Mouse (Mus musculus) C2C12 (cell line): ENCODE data around the gene Scgn. TPM values are rescaled to one million over a fixed set of nuclear protein-coding genes. Genes with fewer than 3 reads are reported as not detected.
A peak's percentile ranks its signal among the peaks of the same experiment; 100 is the strongest.

Experiments used
- H3K27me3 ChIP-seq: one replicate; pipeline ENCODE4 v1.6.1; 2011; ENCODE audit not compliant: control insufficient read depth, insufficient read depth, insufficient read length
- H3K36me3 ChIP-seq: one replicate; pipeline ENCODE4 v1.6.1; 2011; ENCODE audit not compliant: control insufficient read depth, insufficient read depth
- H3K4me3 ChIP-seq: one replicate; pipeline ENCODE4 v1.5.1; 2011; ENCODE audit warnings: mild to moderate bottlenecking, control low read depth; ENCODE audit not compliant: poor library complexity, insufficient read depth, severe bottlenecking
- H3K79me2 ChIP-seq: one replicate; pipeline ENCODE4 v1.6.1; 2011; ENCODE audit not compliant: control insufficient read depth, insufficient read depth
- H3K79me3 ChIP-seq: one replicate; pipeline ENCODE4 v1.6.1; 2011; ENCODE audit warnings: low read depth, control low read depth
- H3ac ChIP-seq: one replicate; pipeline ENCODE3; 2011; ENCODE audit warnings: low read depth; ENCODE audit not compliant: control insufficient read depth, insufficient read length
- CEBPB ChIP-seq: IDR thresholded peaks from one replicate; pipeline ENCODE4 v1.6.1; 2011; ENCODE audit warnings: low read depth, mild to moderate bottlenecking, control low read depth, moderate library complexity
- CTCF ChIP-seq: IDR thresholded peaks from one replicate; pipeline ENCODE4 v1.5.1; 2011; ENCODE audit not compliant: control insufficient read depth, insufficient read depth, insufficient read length
- FOSL1 ChIP-seq: IDR thresholded peaks from one replicate; pipeline ENCODE4 v1.8.0; 2011; ENCODE audit warnings: mild to moderate bottlenecking, low read length; ENCODE audit not compliant: poor library complexity, insufficient read depth, severe bottlenecking
- MAX ChIP-seq: IDR thresholded peaks from one replicate; pipeline ENCODE4 v1.6.1; 2011; ENCODE audit warnings: mild to moderate bottlenecking, control low read depth
- MYOD1 ChIP-seq: IDR thresholded peaks from one replicate; pipeline ENCODE4 v1.6.1; 2011; ENCODE audit warnings: low read depth; ENCODE audit not compliant: control insufficient read depth, insufficient read length
- MYOG ChIP-seq: IDR thresholded peaks from one replicate; pipeline ENCODE4 v1.6.1; 2011; ENCODE audit not compliant: control insufficient read depth, insufficient read length; ENCODE audit errors: extremely low read depth
- USF1 ChIP-seq: IDR thresholded peaks from one replicate; pipeline ENCODE4 v1.6.1; 2011; ENCODE audit warnings: low read depth, mild to moderate bottlenecking, control low read depth, moderate library complexity
- long read RNA-seq, 2 experiments: library from polyadenylated mRNA; unstranded; transcript quantifications; one replicate each; pipeline ENCODE4 v2.0.0; 2019 to 2020
- polyA plus RNA-seq: library from polyadenylated mRNA; unstranded; fragments of >200 nt; fragmentation: generic; extraction: Trizol; gene quantifications from one replicate; pipeline ENCODE4 v1.2.1, GENCODE M21; 2012; ENCODE audit warnings: missing spikeins

Gene Scgn
- polyA plus RNA-seq: not detected
- long read RNA-seq, experiment 1: 0 reads
- long read RNA-seq, experiment 2: 0 reads

GRCm38 (mm10) chr13:23990928-23991327 is at the start of gene Scgn:
Gene Scgn (minus strand): TSS chr13:23991214.
- Histone ChIP-seq H3K27me3 (peaks cover 12% of the 10 kb centered on the region), H3ac (no peak within 1 kb of the TSS), H3K4me3 (no peak within 1 kb of the TSS), H3K79me2 (no peaks in the 10 kb centered on the region), H3K79me3 (no peaks in the 10 kb centered on the region), H3K36me3 (no peaks in the 10 kb centered on the region)
- TF ChIP-seq USF1: no peak
- TF ChIP-seq CTCF: no peak
- no peak for TF ChIP-seq MYOG
- no peak for TF ChIP-seq FOSL1
- TF ChIP-seq MYOD1: no peak
- no peak for TF ChIP-seq MAX
- no peak for TF ChIP-seq CEBPB

GRCm38 (mm10) chr13:24040221-24040620 is 49.2 kb upstream of the Scgn start:
- H3K36me3 ChIP-seq: no peaks in the 10 kb centered on the region
- H3K4me3 ChIP-seq: no peak overlapping the region
- TF ChIP-seq MAX: no peak
- TF ChIP-seq USF1: no peak
- no peak for TF ChIP-seq MYOG
- TF ChIP-seq CEBPB: no peak
- no peak for TF ChIP-seq CTCF
- TF ChIP-seq FOSL1: no peak
- no peak for TF ChIP-seq MYOD1
- H3ac ChIP-seq: no peak overlapping the region
- no peaks in the 10 kb centered on the region for H3K27me3 ChIP-seq
- H3K79me2 ChIP-seq: no peaks in the 10 kb centered on the region
- H3K79me3 ChIP-seq: no peaks in the 10 kb centered on the region

- Histone ChIP-seq H3K36me3 (no peaks in the 10 kb centered on the region), H3K79me2 (no peaks in the 10 kb centered on the region), H3ac (no peak overlapping the region), H3K4me3 (no peak overlapping the region), H3K27me3 (no peaks in the 10 kb centered on the region), H3K79me3 (no peaks in the 10 kb centered on the region)
- TF ChIP-seq MYOD1: no peak
- TF ChIP-seq FOSL1: no peak
- no peak for TF ChIP-seq USF1
- no peak for TF ChIP-seq MYOG
- TF ChIP-seq MAX: no peak
- no peak for TF ChIP-seq CEBPB
- no peak for TF ChIP-seq CTCF
Measured at GRCm38 (mm10) chr13:24037502-24037901, 46.5 kb upstream of the Scgn start.

GRCm38 (mm10) chr13:24036150-24036549 is 45.1 kb upstream of the Scgn start:
- H3ac ChIP-seq: no peak overlapping the region
- H3K27me3 ChIP-seq: no peaks in the 10 kb centered on the region
- H3K79me3 ChIP-seq: no peaks in the 10 kb centered on the region
- H3K4me3 ChIP-seq: no peak overlapping the region
- H3K79me2 ChIP-seq: no peaks in the 10 kb centered on the region
- no peaks in the 10 kb centered on the region for H3K36me3 ChIP-seq
- no peak for TF ChIP-seq FOSL1
- no peak for TF ChIP-seq MAX
- no peak for TF ChIP-seq CEBPB
- no peak for TF ChIP-seq MYOD1

GRCm38 (mm10) chr13:24027191-24028170 is 36.5 kb upstream of the Scgn start:
- Histone ChIP-seq H3K27me3 (no peaks in the 10 kb centered on the region), H3K79me2 (no peaks in the 10 kb centered on the region), H3K79me3 (no peaks in the 10 kb centered on the region), H3K4me3 (no peak overlapping the region), H3K36me3 (peaks cover 6% of the 10 kb centered on the region), H3ac (no peak overlapping the region)
- TF ChIP-seq CTCF: no peak

GRCm38 (mm10) chr13:24018515-24018914 is 27.5 kb upstream of the Scgn start:
- Histone ChIP-seq H3K36me3 (peaks cover 5% of the 10 kb centered on the region), H3K79me2 (no peaks in the 10 kb centered on the region), H3K79me3 (no peaks in the 10 kb centered on the region), H3K27me3 (no peaks in the 10 kb centered on the region), H3K4me3 (no peak overlapping the region), H3ac (no peak overlapping the region)
- no peak for TF ChIP-seq MYOD1
- TF ChIP-seq USF1: peak; percentile 34
- no peak for TF ChIP-seq FOSL1
- TF ChIP-seq MAX: peak; percentile 89
- TF ChIP-seq CTCF: no peak
- no peak for TF ChIP-seq MYOG
- TF ChIP-seq CEBPB: no peak
